Mouse (Mus musculus) thymus, adult 2 months (tissue): Measurements from ENCODE around the gene Pak2.

ENCODE experiments used
- CTCF ChIP-seq: fragments of 200-500 bp; IDR thresholded peaks from 2 replicates; pipeline ENCODE4 v1.5.1; 2012; ENCODE audit warnings: mild to moderate bottlenecking, control low read depth, low read length, moderate library complexity, borderline replicate concordance; ENCODE audit not compliant: control insufficient read depth, poor library complexity, insufficient read depth; ENCODE audit errors: extremely low read depth
- POLR2A ChIP-seq: fragments of 200-500 bp; IDR thresholded peaks from 2 replicates; pipeline ENCODE4 v1.6.1; 2012; ENCODE audit warnings: mild to moderate bottlenecking, low read length, control low read depth, moderate library complexity; ENCODE audit not compliant: control insufficient read depth, poor library complexity, insufficient read depth; ENCODE audit errors: extremely low read depth

DNA sequence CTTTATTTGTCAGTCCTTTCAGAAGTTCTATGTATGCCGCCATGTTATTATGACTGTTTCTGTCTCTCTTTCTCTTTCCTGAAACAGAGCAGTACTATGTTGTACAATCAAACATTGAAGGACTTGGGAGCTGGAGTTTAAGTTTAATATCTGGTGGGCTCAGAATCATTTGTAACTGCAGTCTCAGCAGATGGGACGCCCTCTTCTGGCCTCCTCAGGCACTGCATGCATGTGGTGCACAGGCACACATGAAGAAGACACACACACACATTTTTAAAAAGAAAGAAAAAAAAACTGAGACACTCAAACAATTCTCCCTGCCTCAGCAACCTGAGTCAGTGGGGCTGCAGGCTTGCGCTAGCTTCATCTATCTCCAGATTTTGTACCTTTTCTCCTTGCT, 41.3 kb upstream of the Pak2 start:
- TF ChIP-seq CTCF (no peak), POLR2A (no peak)
